Mouse (Mus musculus) bone marrow macrophage, adult 2 months (primary cell): ENCODE results near the gene Ankrd2. TPM values are rescaled to one million over a fixed set of nuclear protein-coding genes. Genes with fewer than 3 reads are reported as not detected.
A peak's percentile ranks its signal among the peaks of the same experiment; 100 is the strongest.

Experiments
- H3K27ac ChIP-seq: 2 replicates; pipeline ENCODE4 v1.5.1; 2012; ENCODE audit warnings: low read depth, low read length; ENCODE audit not compliant: insufficient read depth
- H3K4me1 ChIP-seq: 2 replicates; pipeline ENCODE4 v1.6.1; 2012; ENCODE audit warnings: low read length; ENCODE audit not compliant: control insufficient read depth, insufficient read depth
- H3K4me3 ChIP-seq: 2 replicates; pipeline ENCODE4 v1.5.1; 2012; ENCODE audit warnings: mild to moderate bottlenecking, low read length, moderate library complexity; ENCODE audit not compliant: insufficient read depth
- CTCF ChIP-seq: IDR thresholded peaks from 2 replicates; pipeline ENCODE4 v1.5.1; 2012; ENCODE audit warnings: low read depth, mild to moderate bottlenecking, low read length, moderate library complexity
- POLR2A ChIP-seq: IDR thresholded peaks from 2 replicates; pipeline ENCODE4 v1.6.1; 2012; ENCODE audit warnings: mild to moderate bottlenecking, low read depth, low read length, borderline replicate concordance
- polyA plus RNA-seq: library from polyadenylated mRNA; stranded (reverse); fragments of >200 nt; gene quantifications from 2 replicates; pipeline ENCODE4 v1.2.4, GENCODE M21; 2012; ENCODE audit not compliant: missing spikeins, insufficient read depth, insufficient read length

Gene Ankrd2
- polyA plus RNA-seq, 1 experiment: not detected

GRCm38 (mm10) chr19:41998770-41999548, 36.8 kb upstream of the Ankrd2 start:
- Histone ChIP-seq H3K4me3 (no peak overlapping the region), H3K4me1 (peaks cover 64% of the 10 kb centered on the region), H3K27ac (peak overlapping the region; percentile 93)
- TF ChIP-seq CTCF (no peak), POLR2A (no peak)

- Histone ChIP-seq H3K27ac (peak overlapping the region; percentile 93), H3K4me1 (peaks cover 69% of the 10 kb centered on the region), H3K4me3 (no peak overlapping the region)
- TF ChIP-seq CTCF (no peak), POLR2A (no peak)
Measured at GRCm38 (mm10) chr19:41999688-42000283, 36.0 kb upstream of the Ankrd2 start.

- Histone ChIP-seq H3K4me1 (peaks cover 75% of the 10 kb centered on the region), H3K27ac (peak overlapping the region; percentile 93)
- TF ChIP-seq POLR2A: no peak
Measured at GRCm38 (mm10) chr19:42000446-42000958, 35.3 kb upstream of the Ankrd2 start.

GRCm38 (mm10) chr19:42001253-42001980, 34.4 kb upstream of the Ankrd2 start:
- peaks cover 82% of the 10 kb centered on the region for H3K4me1 ChIP-seq

More at GRCm38 (mm10) chr19:42000446-42000958, 35.3 kb upstream of the Ankrd2 start:
- H3K4me3 ChIP-seq: no peak overlapping the region

GRCm38 (mm10) chr19:42004258-42004657, 31.5 kb upstream of the Ankrd2 start:
- peak overlapping the region; percentile 38; the same call in 1 of the 2 replicates for H3K27ac ChIP-seq
- TF ChIP-seq POLR2A (no peak), CTCF (no peak)
- peaks cover 86% of the 10 kb centered on the region for H3K4me1 ChIP-seq
- no peak overlapping the region for H3K4me3 ChIP-seq

More at GRCm38 (mm10) chr19:42001253-42001980, 34.4 kb upstream of the Ankrd2 start:
- TF ChIP-seq POLR2A (no peak), CTCF (no peak)
- H3K27ac ChIP-seq: peak overlapping the region; percentile 93
- no peak overlapping the region for H3K4me3 ChIP-seq

- TF ChIP-seq CTCF: no peak
- no peak for TF ChIP-seq POLR2A
Measured at GRCm38 (mm10) chr19:42005616-42006015, 30.2 kb upstream of the Ankrd2 start.

GRCm38 (mm10) chr19:42006568-42006967, 29.2 kb upstream of the Ankrd2 start:
- Histone ChIP-seq H3K27ac (peak overlapping the region; percentile 19), H3K4me3 (no peak overlapping the region), H3K4me1 (peaks cover 74% of the 10 kb centered on the region)
- no peak for TF ChIP-seq CTCF
- no peak for TF ChIP-seq POLR2A

More at GRCm38 (mm10) chr19:42005616-42006015, 30.2 kb upstream of the Ankrd2 start:
- H3K27ac ChIP-seq: peak overlapping the region; percentile 91
- peaks cover 83% of the 10 kb centered on the region for H3K4me1 ChIP-seq
- peak overlapping the region; percentile 43 for H3K4me3 ChIP-seq

GRCm38 (mm10) chr19:42008586-42008985, 27.2 kb upstream of the Ankrd2 start:
- no peak overlapping the region for H3K27ac ChIP-seq
- H3K4me1 ChIP-seq: peaks cover 57% of the 10 kb centered on the region
- no peak overlapping the region for H3K4me3 ChIP-seq
- TF ChIP-seq POLR2A (no peak), CTCF (no peak)

- Histone ChIP-seq H3K27ac (no peak overlapping the region), H3K4me1 (peaks cover 52% of the 10 kb centered on the region), H3K4me3 (no peak overlapping the region)
- TF ChIP-seq POLR2A: no peak
- TF ChIP-seq CTCF: no peak
Measured at GRCm38 (mm10) chr19:42009067-42009466, 26.7 kb upstream of the Ankrd2 start.
